Mouse (Mus musculus) midbrain, embryonic 15.5 days (tissue): ENCODE measurements around the gene Slc51a. TPM values are rescaled to one million over a fixed set of nuclear protein-coding genes. Genes with fewer than 3 reads are reported as not detected.

ENCODE experiments used
- ATAC-seq: fragments of 200-750 bp; cut with Nextera tagmentation; replicated peaks from 2 replicates; pipeline ENCODE4 v1.8.0; 2017; ENCODE audit warnings: moderate TSS enrichment
- H3K27ac ChIP-seq: fragments of 300-500 bp; sonication (generic); 2 replicates; pipeline ENCODE4 v1.5.1; 2015; ENCODE audit warnings: mild to moderate bottlenecking, inconsistent platforms
- H3K27me3 ChIP-seq: fragments of 300-500 bp; sonication (generic); replicated peaks from 2 replicates; pipeline ENCODE4 v1.6.1; 2015; ENCODE audit warnings: inconsistent platforms
- H3K36me3 ChIP-seq: fragments of 300-500 bp; sonication (generic); replicated peaks from 2 replicates; pipeline ENCODE4 v1.6.1; 2015; ENCODE audit warnings: inconsistent platforms
- H3K4me1 ChIP-seq: fragments of 300-500 bp; sonication (generic); 2 replicates; pipeline ENCODE4 v1.6.1; 2015; ENCODE audit warnings: inconsistent platforms
- H3K4me2 ChIP-seq: fragments of 300-500 bp; sonication (generic); 2 replicates; pipeline ENCODE4 v1.6.1; 2015; ENCODE audit warnings: inconsistent platforms, mild to moderate bottlenecking, moderate library complexity
- H3K4me3 ChIP-seq: fragments of 300-500 bp; sonication (generic); 2 replicates; pipeline ENCODE4 v1.5.1; 2015; ENCODE audit warnings: mild to moderate bottlenecking, inconsistent platforms
- H3K9ac ChIP-seq: fragments of 300-500 bp; sonication (generic); 2 replicates; pipeline ENCODE4 v1.6.1; 2015; ENCODE audit warnings: mild to moderate bottlenecking, inconsistent platforms
- H3K9me3 ChIP-seq: fragments of 300-500 bp; sonication (generic); 2 replicates; pipeline ENCODE4 v1.6.1; 2016; ENCODE audit warnings: inconsistent platforms
- WGBS: fragments of 180-500 bp; shearing (Covaris S2); methylation state at CpG from one replicate; pipeline ENCODE4 v1.1.7; 2015; ENCODE audit warnings: mixed read lengths; 5-methylcytosine and 5-hydroxymethylcytosine counted together
- polyA plus RNA-seq: library from polyadenylated mRNA; unstranded; fragments of >200 nt; fragmentation: Nextera tagmentation; extraction: Ambion mirVana; gene quantifications from 2 replicates; pipeline ENCODE4 v1.2.1, GENCODE M21; 2015

Slc51a gene
- polyA plus RNA-seq, 1 experiment from 2014 or later, result 0.50 TPM

DNA sequence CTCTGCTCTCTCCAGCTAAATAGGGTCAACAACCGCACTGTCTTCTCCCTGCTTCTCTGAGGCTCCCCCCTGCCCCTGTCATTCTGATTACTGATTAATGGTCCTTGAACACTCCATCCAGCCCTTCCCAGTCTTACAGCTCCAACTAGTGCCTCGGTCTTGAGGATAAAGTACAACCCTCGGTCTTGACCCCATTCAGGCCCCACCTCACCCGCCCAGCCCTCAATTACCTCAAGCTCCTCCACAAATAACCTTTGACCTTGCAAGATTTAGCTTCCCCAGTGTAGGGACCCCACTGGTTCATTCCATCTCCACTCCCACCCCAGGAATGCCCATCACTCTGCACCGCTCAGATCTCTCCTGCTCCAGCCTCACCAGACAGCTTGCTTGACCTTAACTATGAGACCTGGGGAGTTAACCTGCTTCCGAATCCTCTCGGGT is 3.2 kb downstream of the Slc51a start:
- Histone ChIP-seq H3K4me1 (no peaks in the 10 kb centered on the region), H3K9ac (no peak overlapping the region), H3K36me3 (no peaks in the 10 kb centered on the region), H3K4me3 (no peak overlapping the region), H3K4me2 (no peak overlapping the region), H3K27ac (no peak overlapping the region), H3K9me3 (no peaks in the 10 kb centered on the region), H3K27me3 (no peaks in the 10 kb centered on the region)
- 45% methylated on average over 7 of the region's 7 CpGs for WGBS
- no peak for ATAC-seq

DNA sequence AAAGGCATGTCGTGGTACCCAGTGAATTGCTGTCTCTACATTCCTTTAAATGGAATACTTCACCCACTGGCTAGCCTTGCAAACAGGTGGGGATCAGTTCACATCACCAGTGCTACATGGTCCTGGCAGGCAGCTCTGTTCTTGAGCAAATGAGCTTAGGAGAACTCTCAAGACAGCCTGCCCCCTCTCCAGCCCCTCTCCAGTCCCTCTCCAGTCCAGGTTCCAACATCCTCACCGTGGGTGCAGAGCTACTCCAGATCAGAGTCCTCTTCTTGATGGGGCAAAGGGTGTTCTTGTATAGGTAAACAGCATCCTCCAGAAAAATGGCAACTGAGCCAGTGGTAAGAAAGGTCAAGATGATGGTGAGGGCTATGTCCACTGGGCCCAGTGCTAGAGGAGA is 8.3 kb downstream of the Slc51a start:
- no peak overlapping the region for H3K27ac ChIP-seq

GRCm38 (mm10) chr16:32477315-32477714 is 10.4 kb downstream of the Slc51a start:
- no peaks in the 10 kb centered on the region for H3K27me3 ChIP-seq
- ATAC-seq, result no peak
- H3K4me1 ChIP-seq, result no peaks in the 10 kb centered on the region
- H3K27ac ChIP-seq, result no peak overlapping the region
- 0 out of 2 replicates have a peak, but pooled peaks cover 4% of the 10 kb centered on the region for H3K36me3 ChIP-seq
- H3K4me2 ChIP-seq, result no peak overlapping the region
- H3K4me3 ChIP-seq, result no peak overlapping the region
- H3K9ac ChIP-seq, result no peak overlapping the region
- WGBS, result 90% methylated on average over 6 of the region's 6 CpGs
- no peaks in the 10 kb centered on the region for H3K9me3 ChIP-seq

More for the DNA sequence above, 8.3 kb downstream of the Slc51a start:
- 74% methylated on average over 2 of the region's 2 CpGs for WGBS
- Histone ChIP-seq H3K9ac (no peak overlapping the region), H3K4me3 (no peak overlapping the region), H3K36me3 (no peaks in the 10 kb centered on the region), H3K27me3 (no peaks in the 10 kb centered on the region), H3K4me2 (no peak overlapping the region), H3K4me1 (no peaks in the 10 kb centered on the region), H3K9me3 (no peaks in the 10 kb centered on the region)
- no peak for ATAC-seq

DNA sequence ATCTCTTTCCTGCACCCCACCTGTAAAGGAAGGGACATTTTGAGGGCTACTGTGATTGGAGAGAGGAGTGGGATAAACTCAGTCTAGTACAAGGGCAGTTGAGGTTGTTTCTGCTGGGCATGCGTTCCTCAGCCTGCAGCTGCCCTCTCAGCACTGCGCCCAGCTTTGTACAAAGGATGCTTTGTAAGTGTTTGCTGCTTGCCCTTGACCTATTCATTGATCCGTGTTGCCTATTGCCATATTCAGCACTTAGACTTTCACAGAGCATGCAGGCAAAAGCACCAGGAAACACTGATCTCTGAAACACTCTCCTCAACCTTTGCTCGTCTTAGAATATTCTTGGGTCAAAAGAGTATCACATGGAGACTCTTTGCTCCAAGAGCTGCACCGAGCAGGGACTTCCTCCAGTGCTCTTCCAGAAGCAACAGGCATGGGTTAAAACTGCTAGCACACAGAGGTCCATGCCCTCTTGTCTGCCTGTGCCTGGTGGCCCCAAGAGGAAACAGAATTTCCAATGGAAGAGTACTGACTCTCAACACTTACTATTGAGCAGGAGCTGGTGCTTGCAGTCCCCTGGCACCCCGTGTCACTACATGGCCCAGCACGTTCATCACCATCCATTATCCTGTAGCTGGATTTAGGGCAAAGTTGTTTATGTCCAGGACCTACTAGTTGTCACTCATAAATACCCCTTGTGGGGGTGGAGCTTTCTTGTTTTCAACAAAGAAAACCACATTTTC is 15.2 kb downstream of the Slc51a start:
- no peak overlapping the region for H3K4me3 ChIP-seq
- 82% methylated on average over 7 of the region's 7 CpGs for WGBS
- no peaks in the 10 kb centered on the region for H3K27me3 ChIP-seq
- H3K4me2 ChIP-seq, result no peak overlapping the region
- H3K36me3 ChIP-seq, result peaks cover 22% of the 10 kb centered on the region
- ATAC-seq, result no peak
- H3K27ac ChIP-seq, result no peak overlapping the region
- no peaks in the 10 kb centered on the region for H3K4me1 ChIP-seq
- no peak overlapping the region for H3K9ac ChIP-seq
- no peaks in the 10 kb centered on the region for H3K9me3 ChIP-seq

- no peak overlapping the region for H3K9ac ChIP-seq
- H3K27me3 ChIP-seq, result no peaks in the 10 kb centered on the region
- no peak overlapping the region for H3K4me2 ChIP-seq
- peaks cover 28% of the 10 kb centered on the region for H3K36me3 ChIP-seq
- no peak overlapping the region for H3K4me3 ChIP-seq
- H3K4me1 ChIP-seq, result no peaks in the 10 kb centered on the region
- WGBS, result 82% methylated on average over 5 of the region's 5 CpGs
- H3K9me3 ChIP-seq, result no peaks in the 10 kb centered on the region
- no peak overlapping the region for H3K27ac ChIP-seq
- no peak for ATAC-seq
Observed at GRCm38 (mm10) chr16:32469404-32470105, 18.1 kb downstream of the Slc51a start.

DNA sequence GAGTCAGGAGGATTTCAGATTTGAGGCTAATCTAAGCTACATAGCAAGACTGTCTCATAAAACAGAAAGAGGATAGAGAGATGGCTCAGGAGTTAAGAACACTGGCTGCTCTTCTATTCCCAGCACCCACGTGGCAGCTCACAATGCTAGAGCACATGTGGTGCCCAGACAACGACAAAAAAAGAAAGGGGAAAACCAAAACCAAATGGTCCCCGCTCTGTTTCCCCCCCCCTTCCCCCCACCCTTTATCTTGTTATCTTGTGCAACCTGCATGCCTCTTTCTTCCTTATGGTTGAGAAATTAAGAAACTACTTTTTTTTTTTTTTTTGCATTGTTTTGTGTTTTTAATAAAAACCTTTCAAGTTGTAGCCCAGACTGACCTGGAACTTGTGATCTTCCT is 19.2 kb downstream of the Slc51a start:
- H3K4me1 ChIP-seq, result no peaks in the 10 kb centered on the region
- ATAC-seq, result no peak
- H3K4me3 ChIP-seq, result no peak overlapping the region
- no peaks in the 10 kb centered on the region for H3K27me3 ChIP-seq
- H3K27ac ChIP-seq, result no peak overlapping the region
- H3K4me2 ChIP-seq, result no peak overlapping the region
- no peaks in the 10 kb centered on the region for H3K9me3 ChIP-seq
- peaks cover 35% of the 10 kb centered on the region for H3K36me3 ChIP-seq
- 87% methylated on average over 3 of the region's 3 CpGs for WGBS
- no peak overlapping the region for H3K9ac ChIP-seq

DNA sequence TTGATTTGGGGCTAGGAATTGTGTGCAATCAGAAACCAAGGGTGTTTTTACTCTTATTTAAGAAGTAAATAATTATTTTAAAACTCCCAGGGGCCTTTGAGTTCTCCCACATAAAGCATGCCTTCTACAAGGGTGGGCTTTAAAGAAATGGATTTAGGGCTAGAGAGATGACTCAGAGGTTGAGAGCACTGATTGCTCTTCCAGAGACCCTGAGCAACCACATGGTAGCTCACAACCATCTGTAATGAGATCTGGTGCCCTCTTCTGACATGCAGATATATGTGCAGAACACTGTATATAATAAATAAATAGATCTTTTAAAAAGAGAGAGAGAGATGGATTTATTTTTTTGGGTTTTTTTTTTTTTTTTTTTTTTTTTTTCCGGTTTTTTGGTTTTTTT is 22.8 kb downstream of the Slc51a start:
- Histone ChIP-seq H3K9me3 (no peaks in the 10 kb centered on the region), H3K4me3 (no peak overlapping the region), H3K9ac (no peak overlapping the region), H3K27me3 (no peaks in the 10 kb centered on the region), H3K4me2 (no peak overlapping the region), H3K27ac (no peak overlapping the region), H3K4me1 (no peaks in the 10 kb centered on the region), H3K36me3 (peaks cover 27% of the 10 kb centered on the region)
- ATAC-seq, result no peak
- 0% methylated on average over 1 of the region's 1 CpGs for WGBS

DNA sequence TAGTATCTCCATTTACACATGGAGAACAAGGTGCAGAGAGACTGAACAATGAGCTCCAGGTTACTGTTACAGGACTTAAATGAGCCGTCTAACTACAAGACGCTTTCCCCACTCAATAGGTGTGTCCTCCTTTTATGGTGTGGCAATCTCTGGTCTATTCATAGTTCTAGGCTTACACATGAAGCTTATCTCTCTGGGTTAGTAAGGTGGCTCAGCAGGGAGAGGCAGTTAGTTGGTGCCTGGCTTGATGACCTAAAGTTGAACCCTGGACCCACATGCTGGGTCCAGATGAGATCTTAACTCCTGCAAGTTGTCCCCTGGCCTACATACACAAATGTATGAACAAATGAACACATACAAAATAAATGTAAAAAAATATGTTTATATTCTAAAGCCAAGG is 24.3 kb downstream of the Slc51a start:
- ATAC-seq, result no peak

DNA sequence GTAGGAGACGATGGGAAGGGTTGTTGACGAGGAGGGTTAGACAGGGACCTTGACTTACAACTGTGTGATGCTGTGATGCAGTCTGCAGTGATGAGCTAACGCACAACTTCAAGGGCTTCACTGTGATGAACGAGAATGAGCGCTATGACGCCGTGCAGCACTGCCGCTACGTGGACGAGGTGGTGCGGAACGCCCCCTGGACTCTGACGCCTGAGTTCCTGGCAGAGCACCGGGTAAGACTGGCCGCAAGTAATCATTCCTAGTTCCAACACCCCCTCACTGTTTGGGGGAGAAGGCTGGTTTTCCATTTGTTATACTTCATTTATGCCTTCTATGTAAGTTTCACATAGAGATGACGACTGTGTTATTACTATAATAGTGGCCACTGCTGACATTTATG is 24.7 kb downstream of the Slc51a start:
- no peaks in the 10 kb centered on the region for H3K4me1 ChIP-seq
- no peak overlapping the region for H3K27ac ChIP-seq
- H3K27me3 ChIP-seq, result no peaks in the 10 kb centered on the region
- ATAC-seq, result no peak
- H3K9me3 ChIP-seq, result no peaks in the 10 kb centered on the region
- H3K4me2 ChIP-seq, result no peak overlapping the region
- no peak overlapping the region for H3K4me3 ChIP-seq
- WGBS, result 96% methylated on average over 16 of the region's 16 CpGs
- H3K9ac ChIP-seq, result no peak overlapping the region
- H3K36me3 ChIP-seq, result peaks cover 21% of the 10 kb centered on the region

More for the DNA sequence above, 24.3 kb downstream of the Slc51a start:
- Histone ChIP-seq H3K36me3 (peaks cover 21% of the 10 kb centered on the region), H3K4me1 (no peaks in the 10 kb centered on the region), H3K27me3 (no peaks in the 10 kb centered on the region), H3K9me3 (no peaks in the 10 kb centered on the region), H3K4me2 (no peak overlapping the region), H3K4me3 (no peak overlapping the region), H3K9ac (no peak overlapping the region), H3K27ac (no peak overlapping the region)
- WGBS, result 95% methylated on average over 2 of the region's 2 CpGs

- ATAC-seq, result no peak
- H3K4me1 ChIP-seq, result no peaks in the 10 kb centered on the region
- WGBS, result 94% methylated on average over 5 of the region's 5 CpGs
Observed at GRCm38 (mm10) chr16:32461713-32462112, 26.0 kb downstream of the Slc51a start.

GRCm38 (mm10) chr16:32460518-32460917 is 27.2 kb downstream of the Slc51a start:
- Histone ChIP-seq H3K4me3 (no peak overlapping the region), H3K27ac (no peak overlapping the region), H3K27me3 (no peaks in the 10 kb centered on the region), H3K9me3 (no peaks in the 10 kb centered on the region), H3K36me3 (peaks cover 22% of the 10 kb centered on the region), H3K9ac (no peak overlapping the region), H3K4me1 (no peaks in the 10 kb centered on the region), H3K4me2 (no peak overlapping the region)
- 57% methylated on average over 4 of the region's 4 CpGs for WGBS
- no peak for ATAC-seq

More at GRCm38 (mm10) chr16:32461713-32462112, 26.0 kb downstream of the Slc51a start:
- H3K9ac ChIP-seq, result no peak overlapping the region
- no peaks in the 10 kb centered on the region for H3K9me3 ChIP-seq
- H3K4me2 ChIP-seq, result no peak overlapping the region
- H3K4me3 ChIP-seq, result no peak overlapping the region
- no peak overlapping the region for H3K27ac ChIP-seq
- no peaks in the 10 kb centered on the region for H3K27me3 ChIP-seq
- peaks cover 15% of the 10 kb centered on the region for H3K36me3 ChIP-seq

DNA sequence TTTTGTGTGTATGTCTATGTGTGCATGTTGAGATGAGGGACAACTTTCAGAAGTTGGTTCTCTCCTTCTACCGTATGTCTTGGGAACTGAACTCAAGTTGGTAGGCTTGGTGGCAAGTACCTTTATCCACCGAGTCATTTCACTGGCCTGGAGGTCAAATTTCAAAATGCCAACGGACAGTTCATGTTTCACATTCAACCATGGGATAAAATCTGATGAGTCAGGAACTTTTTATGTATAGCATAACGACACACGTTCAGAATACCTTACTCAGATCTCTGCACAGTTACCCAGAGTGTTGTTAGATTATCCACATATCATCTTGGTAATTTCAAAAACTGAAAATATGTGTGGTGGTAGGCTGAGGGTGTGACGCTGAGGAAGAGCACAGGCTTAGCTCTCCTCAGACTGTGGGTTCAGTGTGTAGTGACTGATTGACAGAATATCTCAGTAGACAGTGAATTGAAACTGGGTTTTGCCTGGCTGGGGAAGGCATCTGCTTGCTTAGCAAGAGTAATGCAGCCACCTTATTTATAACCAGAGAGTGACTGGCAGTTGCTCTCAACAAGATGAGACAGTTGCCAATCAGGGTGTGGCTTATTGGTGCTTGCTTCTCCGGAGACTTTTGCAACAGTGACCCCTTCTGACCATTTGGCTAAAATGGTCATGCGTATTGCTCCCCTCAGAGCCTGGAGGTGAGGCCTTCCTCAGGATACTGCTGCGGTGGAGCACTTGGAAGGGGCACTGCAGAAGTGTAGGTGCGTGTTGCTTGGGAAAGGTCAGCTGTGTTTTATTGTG is 29.9 kb downstream of the Slc51a start:
- Histone ChIP-seq H3K9ac (no peak overlapping the region), H3K4me3 (no peak overlapping the region), H3K27ac (no peak overlapping the region), H3K36me3 (peaks cover 20% of the 10 kb centered on the region), H3K4me2 (no peak overlapping the region), H3K4me1 (no peaks in the 10 kb centered on the region), H3K27me3 (no peaks in the 10 kb centered on the region), H3K9me3 (no peaks in the 10 kb centered on the region)
- WGBS, result 70% methylated on average over 10 of the region's 10 CpGs
- no peak for ATAC-seq
